Mouse (Mus musculus) spleen, adult 2 months (tissue): ENCODE results near the gene Tnf.

Experiments used
- CTCF ChIP-seq: fragments of 200-500 bp; IDR thresholded peaks from 2 replicates; pipeline ENCODE4 v1.5.1; 2011; ENCODE audit warnings: mild to moderate bottlenecking, inconsistent platforms; ENCODE audit not compliant: insufficient read depth, insufficient read length, insufficient replicate concordance; ENCODE audit errors: extremely low read depth
- POLR2A ChIP-seq: fragments of 200-500 bp; IDR thresholded peaks from 2 replicates; pipeline ENCODE4 v1.6.1; 2011; ENCODE audit warnings: low read depth, low read length, inconsistent platforms

GRCm38 (mm10) chr17:35205380-35205769 lies 3.6 kb upstream of the Tnf start:
- TF ChIP-seq CTCF = no peak
- no peak for TF ChIP-seq POLR2A
